Mouse (Mus musculus) 3T3-L1 (cell line): ENCODE data around the gene Tspear.
"Not testable (repeated sequence)": the region's sequence is repeated elsewhere in the genome, so short reads cannot be mapped to it uniquely, and the experiment has no call there.

ENCODE experiments used
- DNase-seq: peaks from one replicate; pipeline ENCODE4 v3.0.0-alpha.2; 2015; ENCODE audit warnings: low read depth, low spot score

Tspear gene

GRCm38 (mm10) chr10:77685895-77686664, at the start of gene Tspear:
Gene Tspear (plus strand): TSS chr10:77686569.
- DNase-seq: no peak

GRCm38 (mm10) chr10:77638956-77639355, 47.4 kb upstream of the Tspear start:
- no peak for DNase-seq

GRCm38 (mm10) chr10:77643160-77643559, 43.2 kb upstream of the Tspear start:
- no peak for DNase-seq

- no peak for DNase-seq
Observed at GRCm38 (mm10) chr10:77645571-77645970, 40.8 kb upstream of the Tspear start.

GRCm38 (mm10) chr10:77647461-77647860, 38.9 kb upstream of the Tspear start:
- DNase-seq: no peak

- no peak for DNase-seq
Observed at GRCm38 (mm10) chr10:77647901-77648300, 38.5 kb upstream of the Tspear start.

GRCm38 (mm10) chr10:77652046-77652445, 34.3 kb upstream of the Tspear start:
- DNase-seq: no peak

- DNase-seq: no peak
Observed at GRCm38 (mm10) chr10:77658286-77658994, 27.9 kb upstream of the Tspear start.

- no peak for DNase-seq
Observed at GRCm38 (mm10) chr10:77663949-77664665, 22.3 kb upstream of the Tspear start.

GRCm38 (mm10) chr10:77666342-77666741, 20.0 kb upstream of the Tspear start:
- no peak for DNase-seq

- DNase-seq: no peak
Observed at GRCm38 (mm10) chr10:77667402-77667801, 19.0 kb upstream of the Tspear start.

GRCm38 (mm10) chr10:77670710-77671109, 15.7 kb upstream of the Tspear start:
- DNase-seq: no peak

- no peak for DNase-seq
Observed at GRCm38 (mm10) chr10:77671519-77671918, 14.8 kb upstream of the Tspear start.

GRCm38 (mm10) chr10:77673765-77674164, 12.6 kb upstream of the Tspear start:
- no peak for DNase-seq

- no peak for DNase-seq
Observed at GRCm38 (mm10) chr10:77677562-77677961, 8.8 kb upstream of the Tspear start.

- no peak for DNase-seq
Observed at GRCm38 (mm10) chr10:77682994-77683393, 3.4 kb upstream of the Tspear start.

- peak; percentile 23 for DNase-seq
Observed at GRCm38 (mm10) chr10:77684181-77684580, 2.2 kb upstream of the Tspear start.

GRCm38 (mm10) chr10:77687021-77687420, 652 bp downstream of the Tspear start:
- DNase-seq: no peak

- not testable (repeated sequence) for DNase-seq
Observed at GRCm38 (mm10) chr10:77690356-77690807, 4.0 kb downstream of the Tspear start, which contains the start of gene Gm19402. Gene Gm19402 (minus strand): TSS chr10:77690757.

- DNase-seq: peak; percentile 4
Observed at GRCm38 (mm10) chr10:77697133-77697532, 10.8 kb downstream of the Tspear start, which contains the start of gene Gm9508. Gene Gm9508 (minus strand): TSS chr10:77697233.

GRCm38 (mm10) chr10:77706326-77706725, 20.0 kb downstream of the Tspear start, which contains the start of gene Gm10272:
Gene Gm10272 (plus strand): TSS chr10:77706626.
- no peak for DNase-seq

GRCm38 (mm10) chr10:77709831-77710230, 23.5 kb downstream of the Tspear start:
- DNase-seq: peak; percentile 27
